Mouse (Mus musculus) liver, embryonic 13.5 days (tissue): ENCODE measurements around the gene Exosc6. TPM values are rescaled to one million over a fixed set of nuclear protein-coding genes. Genes with fewer than 3 reads are reported as not detected.

Experiments used
- ATAC-seq: fragments of 200-750 bp; cut with Nextera tagmentation; 2 replicates; pipeline ENCODE4 v1.8.0; 2017; ENCODE audit warnings: low read depth, mild to moderate bottlenecking, moderate number of reproducible peaks, moderate library complexity
- DNase-seq: peaks from one replicate; pipeline ENCODE4 v3.0.0; 2022
- H3K27ac ChIP-seq: fragments of 300-500 bp; sonication (generic); 2 replicates; pipeline ENCODE4 v1.5.1; 2015; ENCODE audit warnings: moderate library complexity, mild to moderate bottlenecking, inconsistent platforms
- H3K27me3 ChIP-seq: fragments of 300-500 bp; sonication (generic); 2 replicates; pipeline ENCODE4 v1.6.1; 2015; ENCODE audit warnings: mild to moderate bottlenecking, inconsistent platforms
- H3K36me3 ChIP-seq: fragments of 300-500 bp; sonication (generic); 2 replicates; pipeline ENCODE4 v1.6.1; 2015; ENCODE audit warnings: mild to moderate bottlenecking, inconsistent platforms
- H3K4me1 ChIP-seq: fragments of 300-500 bp; sonication (generic); replicated peaks from 2 replicates; pipeline ENCODE4 v1.6.1; 2015; ENCODE audit warnings: inconsistent platforms
- H3K4me2 ChIP-seq: fragments of 300-500 bp; sonication (generic); 2 replicates; pipeline ENCODE4 v1.6.1; 2015; ENCODE audit warnings: inconsistent platforms, mild to moderate bottlenecking, moderate library complexity
- H3K4me3 ChIP-seq: fragments of 300-500 bp; sonication (generic); replicated peaks from 2 replicates; pipeline ENCODE4 v1.5.1; 2015; ENCODE audit warnings: mild to moderate bottlenecking, inconsistent platforms
- H3K9ac ChIP-seq: fragments of 300-500 bp; sonication (generic); 2 replicates; pipeline ENCODE4 v1.6.1; 2015; ENCODE audit warnings: mild to moderate bottlenecking, inconsistent platforms
- H3K9me3 ChIP-seq: fragments of 300-500 bp; sonication (generic); replicated peaks from 2 replicates; pipeline ENCODE4 v1.6.1; 2016; ENCODE audit warnings: inconsistent platforms
- WGBS: fragments of 180-500 bp; shearing (Covaris S2); methylation state at CpG from one replicate; pipeline ENCODE4 v1.1.7; 2015; ENCODE audit not compliant: insufficient replicate concordance; 5-methylcytosine and 5-hydroxymethylcytosine counted together
- polyA plus RNA-seq: library from polyadenylated mRNA; unstranded; fragments of >200 nt; fragmentation: Nextera tagmentation; extraction: Ambion mirVana; gene quantifications from 2 replicates; pipeline ENCODE4 v1.2.1, GENCODE M21; 2015

Exosc6 gene
- polyA plus RNA-seq, 1 experiment from 2014 or later: 7.8 TPM

- no peak overlapping the region for H3K9ac ChIP-seq
- no peak overlapping the region for H3K4me2 ChIP-seq
- no peak for DNase-seq
- no peak overlapping the region for H3K4me3 ChIP-seq
- no peaks in the 10 kb centered on the region for H3K27me3 ChIP-seq
- no peak for ATAC-seq
- H3K27ac ChIP-seq: no peak overlapping the region
- peaks cover 99% of the 10 kb centered on the region for H3K36me3 ChIP-seq
- no peaks in the 10 kb centered on the region for H3K4me1 ChIP-seq
- no peaks in the 10 kb centered on the region for H3K9me3 ChIP-seq
- WGBS: 91% methylated on average over 19 of the region's 19 CpGs
Measured at GRCm38 (mm10) chr8:111042546-111042945, 13.6 kb upstream of the Exosc6 start.

- WGBS: 46% methylated on average over 2 of the region's 2 CpGs
- no peak for DNase-seq
- H3K4me2 ChIP-seq: no peak overlapping the region
Measured at GRCm38 (mm10) chr8:111044003-111044734, 12.0 kb upstream of the Exosc6 start.

GRCm38 (mm10) chr8:111048694-111049093 is 7.4 kb upstream of the Exosc6 start:
- peaks cover 100% of the 10 kb centered on the region for H3K36me3 ChIP-seq
- no peaks in the 10 kb centered on the region for H3K9me3 ChIP-seq
- H3K4me2 ChIP-seq: no peak overlapping the region
- H3K4me1 ChIP-seq: peaks cover 3% of the 10 kb centered on the region
- ATAC-seq: no peak
- H3K27ac ChIP-seq: no peak overlapping the region
- no peaks in the 10 kb centered on the region for H3K27me3 ChIP-seq
- H3K4me3 ChIP-seq: no peak overlapping the region
- WGBS: 82% methylated on average over 2 of the region's 2 CpGs
- DNase-seq: no peak
- no peak overlapping the region for H3K9ac ChIP-seq

More at GRCm38 (mm10) chr8:111044003-111044734, 12.0 kb upstream of the Exosc6 start:
- H3K4me1 ChIP-seq: no peaks in the 10 kb centered on the region
- ATAC-seq: no peak
- H3K27ac ChIP-seq: no peak overlapping the region
- H3K27me3 ChIP-seq: no peaks in the 10 kb centered on the region
- H3K9ac ChIP-seq: no peak overlapping the region
- H3K36me3 ChIP-seq: peaks cover 99% of the 10 kb centered on the region
- H3K9me3 ChIP-seq: no peaks in the 10 kb centered on the region
- no peak overlapping the region for H3K4me3 ChIP-seq

- H3K9me3 ChIP-seq: no peaks in the 10 kb centered on the region
- H3K36me3 ChIP-seq: peaks cover 100% of the 10 kb centered on the region
- ATAC-seq (no peak), DNase-seq (no peak)
- H3K4me3 ChIP-seq: no peak overlapping the region
- H3K4me2 ChIP-seq: no peak overlapping the region
- no peak overlapping the region for H3K9ac ChIP-seq
- H3K4me1 ChIP-seq: peaks cover 3% of the 10 kb centered on the region
- no peak overlapping the region for H3K27ac ChIP-seq
- no peaks in the 10 kb centered on the region for H3K27me3 ChIP-seq
- 93% methylated on average over 7 of the region's 7 CpGs for WGBS
Measured at GRCm38 (mm10) chr8:111049106-111049505, 7.0 kb upstream of the Exosc6 start.

- H3K27ac ChIP-seq: no peak overlapping the region
- WGBS: 93% methylated on average over 12 of the region's 12 CpGs
- peaks cover 70% of the 10 kb centered on the region for H3K36me3 ChIP-seq
- ATAC-seq: no peak
- peaks cover 42% of the 10 kb centered on the region for H3K4me1 ChIP-seq
- no peak overlapping the region for H3K4me3 ChIP-seq
- H3K27me3 ChIP-seq: no peaks in the 10 kb centered on the region
- no peak overlapping the region for H3K4me2 ChIP-seq
- no peak for DNase-seq
- H3K9ac ChIP-seq: no peak overlapping the region
- no peaks in the 10 kb centered on the region for H3K9me3 ChIP-seq
Measured at GRCm38 (mm10) chr8:111053827-111054518, 2.2 kb upstream of the Exosc6 start.

GRCm38 (mm10) chr8:111055031-111055634 is 1.0 kb upstream of the Exosc6 start:
- H3K27ac ChIP-seq: peak overlapping the region; percentile 90
- H3K4me2 ChIP-seq: peak overlapping the region; percentile 100
- WGBS: 87% methylated on average over 17 of the region's 17 CpGs
- H3K27me3 ChIP-seq: no peaks in the 10 kb centered on the region
- ATAC-seq (no peak), DNase-seq (no peak)
- peaks cover 54% of the 10 kb centered on the region for H3K4me1 ChIP-seq
- 0 out of 2 replicates have a peak overlapping the region, but pooled peaks have one; percentile 94 for H3K4me3 ChIP-seq
- peaks cover 59% of the 10 kb centered on the region for H3K36me3 ChIP-seq
- no peaks in the 10 kb centered on the region for H3K9me3 ChIP-seq
- peak overlapping the region; percentile 94; the same call in 1 of the 2 replicates for H3K9ac ChIP-seq

- H3K27me3 ChIP-seq: no peaks in the 10 kb centered on the region
- H3K4me3 ChIP-seq: peak overlapping the region; percentile 94
- H3K4me2 ChIP-seq: peak overlapping the region; percentile 100
- peak overlapping the region; percentile 94 for H3K9ac ChIP-seq
- WGBS: 61% methylated on average over 2 of the region's 2 CpGs
- peak overlapping the region; percentile 90 for H3K27ac ChIP-seq
- H3K36me3 ChIP-seq: peaks cover 53% of the 10 kb centered on the region
- ATAC-seq: peak; percentile 55
- peak; percentile 18 for DNase-seq
- peaks cover 56% of the 10 kb centered on the region for H3K4me1 ChIP-seq
- no peaks in the 10 kb centered on the region for H3K9me3 ChIP-seq
Measured at GRCm38 (mm10) chr8:111055661-111056060, 478 bp upstream of the Exosc6 start.

- peak overlapping the region; percentile 94 for H3K9ac ChIP-seq
- H3K9me3 ChIP-seq: no peaks in the 10 kb centered on the region
- peaks cover 42% of the 10 kb centered on the region for H3K36me3 ChIP-seq
- peak overlapping the region; percentile 100 for H3K4me2 ChIP-seq
- peak overlapping the region; percentile 90 for H3K27ac ChIP-seq
- DNase-seq (peak; percentile 29), ATAC-seq (peak; percentile 52)
- peaks cover 67% of the 10 kb centered on the region for H3K4me1 ChIP-seq
- H3K27me3 ChIP-seq: no peaks in the 10 kb centered on the region
- WGBS: under 1% methylated on average over 52 of the region's 63 CpGs
- peak overlapping the region; percentile 94 for H3K4me3 ChIP-seq
Measured at GRCm38 (mm10) chr8:111056691-111057293, 653 bp downstream of the Exosc6 start.

- Histone ChIP-seq H3K4me2 (no peak overlapping the region), H3K4me3 (no peak overlapping the region), H3K4me1 (peaks cover 78% of the 10 kb centered on the region), H3K27me3 (no peaks in the 10 kb centered on the region), H3K36me3 (peaks cover 19% of the 10 kb centered on the region), H3K27ac (no peak overlapping the region), H3K9ac (no peak overlapping the region; the same call in 1 of the 2 replicates), H3K9me3 (no peaks in the 10 kb centered on the region)
- ATAC-seq: no peak
- DNase-seq: no peak
- WGBS: 49% methylated on average over 2 of the region's 2 CpGs
Measured at GRCm38 (mm10) chr8:111058946-111059572, 2.9 kb downstream of the Exosc6 start.

GRCm38 (mm10) chr8:111061688-111062071 is 5.5 kb downstream of the Exosc6 start:
- Histone ChIP-seq H3K4me1 (peaks cover 60% of the 10 kb centered on the region), H3K9ac (peak overlapping the region; percentile 70), H3K4me2 (peak overlapping the region; percentile 88), H3K36me3 (no peaks in the 10 kb centered on the region; the same call in 1 of the 2 replicates), H3K27ac (no peak overlapping the region), H3K27me3 (no peaks in the 10 kb centered on the region; the same call in 1 of the 2 replicates), H3K9me3 (no peaks in the 10 kb centered on the region), H3K4me3 (peak overlapping the region; percentile 71)
- no peak for ATAC-seq
- under 1% methylated on average over 14 of the region's 14 CpGs for WGBS
- no peak for DNase-seq
